Mouse (Mus musculus) right cerebral cortex, postnatal 25 days (tissue): ENCODE measurements at regions not wholly inside any gene's neighbourhood (a gene's known extent, or its start where the extent isn't known, plus 50 kb on each side); places are given as distances from the start of the nearest gene placed in this dataset.
A peak's percentile ranks its signal among the peaks of the same experiment; 100 is the strongest.

ENCODE experiments used
- DNase-seq: peaks from one replicate; pipeline ENCODE4 v3.0.0; 2022

- no peak for DNase-seq
Measured at GRCm38 (mm10) chr9:50395543-50395942, 50.8 kb upstream of the Rpl10-ps3 start.

- no peak for DNase-seq
Measured at GRCm38 (mm10) chr9:50396051-50396450, 51.3 kb upstream of the Rpl10-ps3 start.

- no peak for DNase-seq
Measured at GRCm38 (mm10) chr9:50408396-50408795, 63.6 kb upstream of the Rpl10-ps3 start.

- no peak for DNase-seq
Measured at GRCm38 (mm10) chr9:50408845-50409244, 64.1 kb upstream of the Rpl10-ps3 start.

GRCm38 (mm10) chr9:50412986-50413385 is 68.2 kb upstream of the Rpl10-ps3 start:
- no peak for DNase-seq

GRCm38 (mm10) chr9:50413514-50414335 is 69.0 kb upstream of the Rpl10-ps3 start:
- DNase-seq: no peak

GRCm38 (mm10) chr9:50414796-50415340 is 70.1 kb upstream of the Rpl10-ps3 start:
- no peak for DNase-seq

- no peak for DNase-seq
Measured at GRCm38 (mm10) chr9:50416677-50417076, 71.9 kb upstream of the Rpl10-ps3 start.

GRCm38 (mm10) chr9:50421061-50421460 is 73.3 kb upstream of the Plet1 start:
- DNase-seq: no peak

- DNase-seq: no peak
Measured at GRCm38 (mm10) chr9:50421572-50422285, 72.6 kb upstream of the Plet1 start.

- no peak for DNase-seq
Measured at GRCm38 (mm10) chr9:50425866-50426495, 68.3 kb upstream of the Plet1 start.

- DNase-seq: no peak
Measured at GRCm38 (mm10) chr9:50430147-50430546, 64.2 kb upstream of the Plet1 start.

- no peak for DNase-seq
Measured at GRCm38 (mm10) chr9:50433525-50433924, 60.8 kb upstream of the Plet1 start.

- no peak for DNase-seq
Measured at GRCm38 (mm10) chr9:50433978-50434377, 60.3 kb upstream of the Plet1 start.

GRCm38 (mm10) chr9:50437830-50438722 is 56.2 kb upstream of the Plet1 start:
- peak; percentile 74 for DNase-seq

- DNase-seq: no peak
Measured at GRCm38 (mm10) chr9:50438738-50439137, 55.6 kb upstream of the Plet1 start.

- DNase-seq: no peak
Measured at GRCm38 (mm10) chr9:50440222-50440621, 54.1 kb upstream of the Plet1 start.

GRCm38 (mm10) chr9:50440689-50441088 is 53.6 kb upstream of the Plet1 start:
- DNase-seq: no peak

GRCm38 (mm10) chr9:50443708-50444463 is 50.4 kb upstream of the Plet1 start:
- peak; percentile 47 for DNase-seq
